Mouse (Mus musculus): ENCODE data around the gene Pml.

GRCm38 (mm10) chr9:58270081-58270480, 20.5 kb upstream of the Pml start:
- no peak for TF ChIP-seq CTCF (IDR thresholded peaks at IDR 0.05; ENCODE audit: low read depth, low read length)
- no peak for TF ChIP-seq POLR2A (IDR thresholded peaks at IDR 0.05; ENCODE audit: borderline replicate concordance, low read depth, low read length)

All from bone marrow macrophage, adult 2 months (primary cell).